Mouse (Mus musculus) layer of hippocampus, postnatal 36 days (tissue): Measurements from ENCODE around the gene Dus3l. TPM values are rescaled to one million over a fixed set of nuclear protein-coding genes. Genes with fewer than 3 reads are reported as not detected.

Experiments used
- DNase-seq, 2 experiments: peaks; one replicate each; pipeline ENCODE4 v3.0.0; 2022
- total RNA-seq, 2 experiments: library from RNA; stranded (reverse); gene quantifications; 2 replicates each; pipeline ENCODE4 v1.2.3; 2021

The Dus3l gene
- 10 to 100 TPM; 68.6 to 71.1 TPM for total RNA-seq

GRCm38 (mm10) chr17:56764474-56765354 lies at the start of gene Dus3l:
Dus3l (plus strand) TSS chr17:56764757.
- DNase-seq: peak; percentile 92 to 93

GRCm38 (mm10) chr17:56715360-56715759 lies 49.2 kb upstream of the Dus3l start:
- DNase-seq: no peak

GRCm38 (mm10) chr17:56715914-56716654 lies 48.5 kb upstream of the Dus3l start:
- no peak for DNase-seq

- DNase-seq: peak; percentile 95 to 97
Observed at GRCm38 (mm10) chr17:56716655-56717362, 47.7 kb upstream of the Dus3l start.

- DNase-seq: peak; percentile 84 to 87
Observed at GRCm38 (mm10) chr17:56717363-56718058, 47.0 kb upstream of the Dus3l start, which contains the start of the genes Ndufa11 and Vmac. Ndufa11 (plus strand) TSS chr17:56717767. Vmac (minus strand) TSS chr17:56718022.

- DNase-seq: no peak
Observed at GRCm38 (mm10) chr17:56722441-56722840, 42.1 kb upstream of the Dus3l start.

GRCm38 (mm10) chr17:56723419-56724161 lies 41.0 kb upstream of the Dus3l start:
- no peak for DNase-seq

GRCm38 (mm10) chr17:56727029-56727649 lies 37.4 kb upstream of the Dus3l start:
- DNase-seq: no peak

GRCm38 (mm10) chr17:56727659-56728058 lies 36.9 kb upstream of the Dus3l start:
- no peak for DNase-seq

GRCm38 (mm10) chr17:56728117-56728516 lies 36.4 kb upstream of the Dus3l start:
- DNase-seq: no peak

- DNase-seq: no peak
Observed at GRCm38 (mm10) chr17:56729151-56729550, 35.4 kb upstream of the Dus3l start.

- no peak for DNase-seq
Observed at GRCm38 (mm10) chr17:56729656-56730055, 34.9 kb upstream of the Dus3l start.

GRCm38 (mm10) chr17:56736534-56736933 lies 28.0 kb upstream of the Dus3l start:
- no peak for DNase-seq

GRCm38 (mm10) chr17:56738221-56738620 lies 26.3 kb upstream of the Dus3l start:
- DNase-seq: no peak

- DNase-seq: no peak
Observed at GRCm38 (mm10) chr17:56740118-56740787, 24.3 kb upstream of the Dus3l start.

GRCm38 (mm10) chr17:56740788-56741160 lies 23.8 kb upstream of the Dus3l start:
- no peak for DNase-seq

GRCm38 (mm10) chr17:56744173-56744572 lies 20.4 kb upstream of the Dus3l start:
- DNase-seq: no peak

- no peak for DNase-seq
Observed at GRCm38 (mm10) chr17:56751404-56752072, 13.0 kb upstream of the Dus3l start.

GRCm38 (mm10) chr17:56753452-56753851 lies 11.1 kb upstream of the Dus3l start:
- DNase-seq: no peak
